Mouse (Mus musculus) right cerebral cortex, postnatal 25 days (tissue): ENCODE data around the gene Tmem97.
"Not testable (repeated sequence)": the region's sequence is repeated elsewhere in the genome, so short reads cannot be mapped to it uniquely, and the experiment has no call there.

ENCODE experiments used
- DNase-seq: peaks from one replicate; pipeline ENCODE4 v3.0.0; 2022

The Tmem97 gene

GRCm38 (mm10) chr11:78550168-78551058 is at the start of gene Tmem97:
Tmem97 (minus strand) TSS chr11:78550777.
- peak; percentile 94 for DNase-seq

DNA sequence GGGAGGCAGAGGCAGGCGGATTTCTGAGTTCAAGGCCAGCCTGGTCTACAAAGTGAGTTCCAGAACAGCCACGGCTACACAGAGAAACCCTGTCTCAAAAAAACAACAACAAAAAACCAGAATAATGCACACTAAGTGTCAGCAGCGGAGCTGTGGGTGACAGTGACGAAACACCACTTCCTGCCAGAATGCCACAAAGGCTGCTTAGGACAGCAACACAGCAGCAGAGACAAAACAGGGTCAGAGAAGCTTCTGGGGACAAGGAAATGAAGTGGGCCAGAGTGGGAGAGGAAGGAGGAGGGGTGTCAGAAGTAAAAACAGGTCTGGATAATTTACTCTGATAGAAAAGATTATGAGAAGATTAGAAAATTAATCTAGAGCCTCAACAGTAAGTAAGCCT is 49.5 kb upstream of the Tmem97 start:
- DNase-seq: no peak

GRCm38 (mm10) chr11:78598763-78599415 is 48.3 kb upstream of the Tmem97 start:
- no peak for DNase-seq

DNA sequence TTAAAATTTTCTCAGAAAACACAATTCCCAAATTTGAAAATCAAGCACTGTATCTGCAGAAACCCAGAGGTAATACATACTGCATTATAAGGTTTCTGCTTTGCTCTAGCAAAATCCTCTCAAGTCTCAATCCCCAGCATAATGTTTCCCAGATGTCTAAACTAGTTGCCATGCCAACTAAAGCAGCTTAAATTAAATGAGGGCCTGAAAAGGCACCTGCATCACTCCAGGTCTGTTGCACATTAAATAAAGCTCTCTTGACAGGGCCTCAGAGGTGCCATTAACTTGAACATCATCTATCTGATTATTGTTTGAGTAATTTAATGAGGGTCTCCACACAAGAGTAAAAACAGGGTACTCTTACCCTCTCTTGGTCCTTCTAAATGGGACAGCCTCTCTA is 46.2 kb upstream of the Tmem97 start:
- DNase-seq: no peak

DNA sequence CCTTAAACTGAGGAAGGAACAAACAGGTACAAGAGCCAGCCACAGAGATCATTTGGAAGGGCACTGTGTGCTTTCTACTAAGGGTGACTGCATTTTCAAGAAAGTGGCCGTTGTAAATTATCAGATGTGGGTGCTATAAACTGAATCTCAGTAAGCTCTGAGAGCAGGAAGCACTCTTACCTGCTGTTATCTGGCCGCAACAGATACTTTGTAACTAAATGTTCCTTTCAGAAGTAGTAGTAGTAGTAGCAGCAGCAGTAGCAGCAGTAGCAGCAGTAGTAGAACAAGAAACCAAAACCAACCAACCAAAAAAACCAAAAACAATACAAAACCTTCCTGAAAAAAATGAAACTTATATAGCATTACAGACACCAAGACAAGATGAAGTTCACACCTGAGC is 45.2 kb upstream of the Tmem97 start:
- no peak for DNase-seq

DNA sequence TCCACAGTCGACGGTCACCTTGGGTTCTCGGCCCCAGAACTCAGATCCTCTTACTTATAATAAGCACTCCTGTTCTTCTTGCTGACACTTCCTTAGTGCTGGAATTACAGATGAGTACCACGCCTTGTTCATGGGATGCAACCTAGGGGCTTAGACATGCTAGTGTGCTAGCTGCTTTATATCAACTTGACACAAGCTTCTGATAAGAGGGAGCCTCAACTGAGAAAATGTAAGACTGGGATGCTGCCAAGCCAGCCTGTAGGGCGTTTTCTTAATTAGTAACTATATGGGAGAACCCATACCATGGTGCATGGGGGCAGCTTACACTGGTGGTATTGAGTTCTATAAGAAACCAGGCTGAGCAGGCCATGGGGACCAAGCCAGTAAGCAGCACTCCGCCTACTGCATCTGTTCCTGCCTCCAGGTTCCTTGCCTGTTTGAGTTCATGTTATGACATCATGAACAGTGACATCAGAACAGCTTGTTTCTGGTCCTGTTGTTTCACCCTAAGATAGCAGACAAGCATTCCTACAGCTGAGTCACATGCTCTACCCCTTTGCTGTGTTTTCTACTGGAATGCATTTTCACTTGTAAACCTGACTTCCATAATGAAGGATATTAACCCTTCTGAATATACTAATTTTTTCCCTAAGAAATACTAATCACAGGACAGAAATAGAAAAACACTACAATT is 43.8 kb upstream of the Tmem97 start:
- DNase-seq: no peak

DNA sequence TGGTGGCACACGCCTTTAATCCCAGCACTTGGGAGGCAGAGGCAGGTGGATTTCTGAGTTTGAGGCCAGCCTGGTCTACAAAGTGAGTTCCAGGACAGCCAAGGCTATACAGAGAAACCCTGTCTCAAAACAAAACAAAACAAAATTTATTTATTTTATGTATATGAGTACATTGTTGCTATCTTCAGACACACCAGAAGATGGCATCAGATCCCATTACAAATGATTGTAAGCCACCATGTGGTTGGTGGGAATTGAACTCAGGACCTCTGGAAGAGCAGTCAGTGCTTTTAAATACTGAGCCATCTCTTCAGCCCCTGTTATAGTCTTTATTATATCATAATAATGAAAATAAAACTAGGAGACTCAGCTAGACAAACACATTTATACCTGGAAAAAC is 37.1 kb upstream of the Tmem97 start:
- not testable (repeated sequence) for DNase-seq

DNA sequence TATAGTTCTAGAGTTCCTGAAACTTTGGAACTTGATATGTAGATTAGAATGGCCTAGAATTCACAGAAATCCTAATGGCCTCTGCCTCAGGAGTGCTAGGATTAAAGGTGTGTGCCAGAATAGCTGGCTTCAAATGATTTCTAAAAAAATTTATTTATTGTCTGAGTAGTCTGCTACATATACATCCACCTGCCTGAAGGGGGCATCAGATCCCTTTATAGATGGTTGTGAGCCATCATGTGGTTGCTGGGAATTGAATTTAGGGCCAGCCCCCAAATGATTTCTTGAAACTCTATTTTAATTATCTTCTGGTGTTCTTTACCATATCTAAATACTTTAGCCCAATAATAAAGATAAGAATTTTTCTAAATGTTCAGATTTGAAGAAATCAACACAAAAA is 35.5 kb upstream of the Tmem97 start:
- DNase-seq: no peak

DNA sequence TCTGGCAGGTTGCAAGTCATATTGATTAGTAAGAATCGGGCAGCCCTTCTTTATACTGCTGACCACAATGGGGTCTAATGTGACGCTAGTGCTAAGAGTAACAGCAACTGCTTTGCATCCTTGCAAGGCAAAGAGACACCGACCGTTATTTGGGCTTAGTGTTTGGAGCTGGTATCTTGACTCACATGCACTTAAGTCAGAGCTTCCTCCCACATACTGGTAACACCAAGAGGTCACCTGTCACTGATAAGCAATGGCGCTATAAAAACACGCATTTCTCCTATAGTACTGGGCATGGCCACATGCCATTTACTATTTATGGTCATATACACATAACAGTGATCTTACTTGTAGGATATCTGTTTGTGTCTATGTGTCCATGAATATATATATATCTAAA is 32.3 kb upstream of the Tmem97 start:
- DNase-seq: no peak

DNA sequence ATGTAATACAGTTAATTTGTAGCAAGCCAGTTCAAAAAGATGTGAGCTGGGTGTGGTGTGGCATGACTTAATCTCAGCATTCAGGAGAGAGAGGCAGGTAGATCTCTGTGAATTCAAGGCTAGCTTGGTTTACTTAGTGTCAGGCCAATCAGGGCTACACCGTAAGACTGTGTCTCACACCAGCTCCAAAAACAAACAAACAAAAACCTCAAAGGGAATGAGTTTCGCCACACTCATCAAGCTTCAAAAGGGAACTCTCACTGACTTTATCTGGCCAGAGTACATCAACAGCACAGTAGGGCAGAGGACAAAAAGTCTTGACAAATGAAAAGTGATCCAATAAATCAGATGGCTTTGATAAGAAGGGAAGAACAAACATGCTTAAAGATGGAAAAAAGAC is 24.4 kb upstream of the Tmem97 start:
- DNase-seq: no peak

DNA sequence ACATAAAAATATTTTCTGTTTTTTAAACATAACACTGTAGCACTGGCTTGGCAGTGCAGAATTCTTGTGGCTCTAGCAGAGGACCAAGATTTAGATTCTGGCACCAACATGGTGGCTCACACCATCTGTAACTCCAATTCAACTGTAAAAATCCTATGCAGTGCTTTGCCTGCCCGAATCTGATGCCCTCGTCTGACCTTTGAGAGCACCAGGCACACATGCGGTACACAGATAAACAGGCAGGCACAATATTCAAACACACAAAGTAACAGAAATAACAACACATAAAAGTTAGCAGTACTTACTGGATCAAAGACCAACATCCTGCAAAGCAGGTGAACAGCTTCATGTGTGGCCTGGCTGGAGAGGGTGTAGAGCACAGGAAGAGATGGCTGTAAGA is 24.0 kb upstream of the Tmem97 start:
- no peak for DNase-seq

DNA sequence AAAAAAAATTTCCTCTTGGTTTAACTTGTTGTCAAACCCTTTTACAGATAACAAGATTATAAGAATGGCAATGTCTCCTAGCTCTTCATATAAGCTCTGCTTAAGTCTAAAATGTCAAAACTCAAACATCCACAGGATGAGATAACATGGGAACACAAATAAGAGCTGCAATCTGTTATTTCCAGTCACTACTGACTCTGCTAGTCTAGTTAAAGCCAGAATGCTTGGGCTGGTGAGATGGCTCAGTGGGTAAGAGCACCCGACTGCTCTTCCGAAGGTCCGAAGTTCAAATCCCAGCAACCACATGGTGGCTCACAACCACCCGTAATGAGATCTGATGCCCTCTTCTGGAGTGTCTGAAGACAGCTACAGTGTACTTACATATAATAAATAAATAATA is 23.5 kb upstream of the Tmem97 start:
- not testable (repeated sequence) for DNase-seq

DNA sequence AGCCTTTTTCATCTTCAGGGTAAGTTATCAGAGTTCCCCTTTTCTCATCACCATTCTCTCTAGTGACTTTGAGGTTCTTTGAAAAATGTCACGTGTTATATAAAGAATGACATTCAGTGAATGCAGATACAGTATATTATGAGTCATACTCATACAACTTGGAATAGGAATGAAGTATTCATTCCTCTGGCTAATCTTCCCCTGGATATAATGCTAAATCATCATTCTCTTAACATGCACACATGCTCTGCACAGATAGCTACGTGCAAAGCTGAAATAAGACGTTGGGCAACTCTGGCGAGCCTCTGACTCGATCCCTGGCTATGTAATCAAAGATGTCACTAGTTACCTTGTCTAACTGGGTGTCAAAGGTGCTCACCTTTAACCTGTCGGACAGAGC is 21.3 kb upstream of the Tmem97 start:
- no peak for DNase-seq

- DNase-seq: peak; percentile 38
Observed at GRCm38 (mm10) chr11:78571441-78571840, 20.9 kb upstream of the Tmem97 start.

GRCm38 (mm10) chr11:78569806-78570205 is 19.2 kb upstream of the Tmem97 start:
- no peak for DNase-seq

DNA sequence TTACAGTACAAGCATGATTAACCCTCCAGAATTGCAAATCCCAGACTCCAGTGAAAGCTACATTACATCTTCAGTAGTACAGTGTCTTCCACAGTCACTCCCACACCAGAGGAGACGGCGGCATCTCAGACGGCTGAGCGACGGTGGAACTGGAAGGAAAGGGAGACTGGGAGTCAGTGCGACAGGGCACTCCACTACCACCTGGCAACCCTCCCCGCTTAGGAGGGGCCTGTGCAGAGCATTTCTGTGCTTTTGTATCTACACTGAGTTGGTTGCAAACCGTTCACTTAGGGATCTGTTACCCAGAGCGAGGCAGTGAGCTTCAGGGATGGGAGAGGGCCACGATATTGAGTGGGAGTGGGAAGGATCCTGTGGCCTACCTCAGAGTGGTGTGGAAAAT is 18.2 kb upstream of the Tmem97 start:
- no peak for DNase-seq

DNA sequence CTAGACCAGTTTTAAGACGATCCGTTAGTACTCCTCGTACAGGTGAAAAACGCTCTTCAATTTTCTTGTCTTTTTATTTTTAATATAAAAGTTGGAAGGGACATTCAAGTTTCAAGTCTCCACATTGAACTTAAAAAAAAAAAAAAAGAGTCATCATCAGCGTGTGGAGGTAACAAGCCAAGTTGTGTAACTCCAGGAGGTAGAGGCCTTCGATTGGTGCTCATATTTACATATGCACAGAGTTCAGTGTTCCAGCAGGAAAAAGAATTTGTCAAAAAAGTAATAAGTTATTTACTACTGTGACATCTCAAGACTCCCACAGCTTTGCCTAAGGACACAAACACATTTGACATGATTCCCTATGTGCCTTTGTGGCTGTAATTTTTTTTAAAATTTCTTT is 17.0 kb upstream of the Tmem97 start:
- DNase-seq: no peak

- DNase-seq: no peak
Observed at GRCm38 (mm10) chr11:78566775-78567174, 16.2 kb upstream of the Tmem97 start.

GRCm38 (mm10) chr11:78560447-78560846 is 9.9 kb upstream of the Tmem97 start:
- DNase-seq: peak; percentile 59

DNA sequence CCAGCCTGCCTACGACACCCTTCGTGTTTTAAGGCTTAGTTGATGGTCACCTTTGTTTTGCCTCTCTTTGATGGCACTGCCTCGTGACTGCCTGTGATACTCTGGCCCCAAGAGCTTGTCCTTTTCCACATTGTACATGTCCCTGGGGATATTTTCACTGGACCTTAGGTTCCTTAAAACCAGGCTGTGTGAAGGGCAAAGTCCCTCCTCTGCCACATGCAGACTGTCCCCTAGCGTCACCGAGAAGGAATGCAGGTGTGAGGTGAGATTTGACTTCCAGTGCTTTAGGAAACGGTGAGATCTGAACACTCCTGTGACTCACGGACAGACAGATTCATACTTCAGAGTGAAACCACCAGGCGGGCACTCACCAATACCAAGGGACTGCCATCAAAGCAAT is 6.7 kb upstream of the Tmem97 start:
- DNase-seq: no peak

DNA sequence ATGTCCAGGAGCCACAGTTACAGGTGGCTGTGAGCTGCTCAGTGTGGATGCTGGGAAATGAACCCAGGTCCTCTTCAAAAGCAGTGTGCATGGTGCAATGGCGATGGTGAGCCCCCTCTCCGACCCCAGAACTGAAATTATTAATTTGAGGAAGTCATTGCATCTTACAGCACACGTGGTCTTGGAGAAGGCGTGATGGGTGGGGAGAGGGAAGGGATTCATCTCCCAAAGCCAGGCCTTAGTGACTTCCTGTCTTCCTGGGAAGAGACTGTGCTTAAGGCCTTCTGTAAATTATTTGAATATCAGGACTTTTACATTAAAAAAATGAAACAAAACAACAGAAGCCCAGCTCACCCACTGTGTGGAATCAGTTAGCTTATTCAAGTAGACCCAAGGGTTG is 5.5 kb upstream of the Tmem97 start:
- DNase-seq: no peak

DNA sequence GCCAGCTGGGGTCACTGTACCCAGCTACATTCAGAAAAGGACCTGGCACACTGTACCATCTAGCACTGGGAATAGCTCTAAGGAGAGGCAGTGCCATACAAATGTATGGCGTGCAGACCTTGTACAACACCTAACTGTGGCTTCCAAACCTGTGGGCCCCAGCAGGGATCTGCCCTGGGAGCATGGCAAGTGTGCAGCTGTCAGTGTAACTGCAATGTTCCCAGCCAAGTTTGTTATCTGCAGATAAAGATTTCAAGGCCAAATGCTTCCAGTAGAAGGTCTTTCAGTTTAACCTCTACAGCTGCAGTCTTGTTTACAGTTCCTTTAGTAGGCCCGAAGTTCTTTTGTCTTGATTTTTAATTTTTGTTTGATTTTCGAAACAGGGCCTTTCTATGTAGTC is 5.0 kb upstream of the Tmem97 start:
- no peak for DNase-seq

DNA sequence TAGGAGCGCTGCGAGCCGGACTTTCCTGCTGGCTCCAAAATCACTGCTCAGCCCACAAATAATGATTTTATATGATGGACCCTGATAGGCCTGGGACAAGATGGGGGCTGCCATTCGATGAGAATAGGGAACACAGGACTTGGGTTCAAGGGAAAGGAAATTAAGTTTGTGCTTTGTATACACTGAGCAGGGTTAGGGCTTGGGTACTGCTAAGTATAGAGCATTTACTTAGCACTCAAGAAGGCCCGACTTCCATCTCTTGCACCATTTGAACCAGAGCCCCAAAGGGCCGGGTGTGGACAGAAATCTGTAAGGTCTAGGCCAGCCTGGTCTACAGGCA is 452 bp upstream of the Tmem97 start:
- no peak for DNase-seq

- DNase-seq: no peak
Observed at GRCm38 (mm10) chr11:78549491-78549987, 1.0 kb downstream of the Tmem97 start.
